Mouse (Mus musculus) olfactory bulb, adult 2 months (tissue): ENCODE data around the gene D130043K22Rik.

Source experiments
- CTCF ChIP-seq: fragments of 200-500 bp; IDR thresholded peaks from 2 replicates; pipeline ENCODE4 v1.5.1; 2012; ENCODE audit warnings: low read depth, mild to moderate bottlenecking, low read length, moderate library complexity; ENCODE audit not compliant: insufficient read depth
- POLR2A ChIP-seq: fragments of 200-500 bp; IDR thresholded peaks from 2 replicates; pipeline ENCODE4 v1.6.1; 2012; ENCODE audit warnings: mild to moderate bottlenecking, low read depth, low read length, moderate library complexity; ENCODE audit not compliant: insufficient read depth

DNA sequence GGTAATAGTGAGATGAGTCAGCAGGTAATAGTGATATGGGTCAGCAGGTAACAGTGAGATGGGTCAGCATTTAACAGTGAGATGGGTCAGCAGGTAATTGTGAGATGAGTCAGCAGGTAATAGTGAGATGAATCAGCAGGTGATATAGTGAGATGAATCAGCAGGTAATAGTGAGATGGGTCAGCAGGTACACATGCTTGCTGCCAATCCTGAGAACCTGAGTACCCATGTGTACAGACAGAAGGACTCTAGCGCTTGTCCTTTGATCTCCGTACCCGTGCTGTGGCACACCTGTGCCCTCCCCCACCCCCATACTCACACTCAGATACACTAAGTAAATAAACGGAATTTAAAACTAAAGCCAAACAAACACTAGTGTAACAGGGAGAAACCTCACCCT, 70.0 kb downstream of the D130043K22Rik start:
- TF ChIP-seq CTCF (no peak), POLR2A (no peak)
